Mouse (Mus musculus) midbrain, embryonic 12.5 days (tissue): ENCODE results near the gene Gm38392. TPM values are rescaled to one million over a fixed set of nuclear protein-coding genes. Genes with fewer than 3 reads are reported as not detected.
A peak's percentile ranks its signal among the peaks of the same experiment; 100 is the strongest.

Experiments
- ATAC-seq: fragments of 200-750 bp; cut with Nextera tagmentation; 2 replicates; pipeline ENCODE4 v1.8.0; 2017; ENCODE audit warnings: low read depth, moderate TSS enrichment, moderate library complexity; ENCODE audit not compliant: low FRiP score
- H3K27ac ChIP-seq: fragments of 300-500 bp; sonication (generic); replicated peaks from 2 replicates; pipeline ENCODE4 v1.5.1; 2016; ENCODE audit warnings: mild to moderate bottlenecking
- H3K27me3 ChIP-seq: fragments of 300-500 bp; sonication (generic); 2 replicates; pipeline ENCODE4 v1.6.1; 2016; ENCODE audit warnings: mild to moderate bottlenecking
- H3K36me3 ChIP-seq: fragments of 300-500 bp; sonication (generic); 2 replicates; pipeline ENCODE4 v1.6.1; 2016
- H3K4me1 ChIP-seq: fragments of 300-500 bp; sonication (generic); 2 replicates; pipeline ENCODE4 v1.6.1; 2016
- H3K4me2 ChIP-seq: fragments of 300-500 bp; sonication (generic); replicated peaks from 2 replicates; pipeline ENCODE4 v1.6.1; 2016; ENCODE audit warnings: mild to moderate bottlenecking, moderate library complexity
- H3K4me3 ChIP-seq: fragments of 300-500 bp; sonication (generic); 2 replicates; pipeline ENCODE4 v1.5.1; 2016; ENCODE audit warnings: mild to moderate bottlenecking
- H3K9ac ChIP-seq: fragments of 300-500 bp; sonication (generic); replicated peaks from 2 replicates; pipeline ENCODE4 v1.6.1; 2016; ENCODE audit warnings: mild to moderate bottlenecking, moderate library complexity
- H3K9me3 ChIP-seq: fragments of 300-500 bp; sonication (generic); 2 replicates; pipeline ENCODE4 v1.6.1; 2016; ENCODE audit warnings: mild to moderate bottlenecking
- WGBS: fragments of 180-500 bp; shearing (Covaris S2); methylation state at CpG from one replicate; pipeline ENCODE4 v1.1.7; 2016; 5-methylcytosine and 5-hydroxymethylcytosine counted together
- polyA plus RNA-seq: library from polyadenylated mRNA; unstranded; fragments of >200 nt; fragmentation: Nextera tagmentation; extraction: Ambion mirVana; gene quantifications from 2 replicates; pipeline ENCODE4 v1.2.1, GENCODE M21; 2016

The Gm38392 gene
- polyA plus RNA-seq, 1 experiment from 2014 or later, result not detected

DNA sequence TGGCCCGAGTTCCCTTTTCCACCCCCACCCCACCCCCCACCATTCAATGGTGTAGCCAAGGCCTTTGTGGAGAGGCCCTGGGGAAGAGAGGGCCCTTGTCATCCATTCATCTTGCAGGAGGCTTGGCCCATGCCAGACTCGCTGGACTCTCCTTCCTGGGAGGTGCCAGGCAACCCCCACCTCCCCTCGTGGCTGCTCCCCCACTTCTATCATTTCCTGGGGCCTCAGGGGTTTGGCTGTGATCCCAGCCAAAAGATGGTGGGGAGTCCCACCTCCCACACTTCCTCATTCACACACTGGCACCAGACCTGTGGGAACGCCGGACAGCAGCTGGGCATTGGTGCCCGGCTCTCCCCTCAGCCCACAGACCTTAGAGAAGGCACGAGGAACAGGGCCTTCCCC is 54.7 kb downstream of the Gm38392 start:
- Histone ChIP-seq H3K4me1 (peaks cover 97% of the 10 kb centered on the region), H3K36me3 (peaks cover 21% of the 10 kb centered on the region; the same call in 1 of the 2 replicates), H3K27ac (peak overlapping the region; percentile 82), H3K4me3 (no peak overlapping the region), H3K9me3 (no peaks in the 10 kb centered on the region), H3K9ac (no peak overlapping the region; the same call in 1 of the 2 replicates), H3K4me2 (no peak overlapping the region), H3K27me3 (peaks cover 97% of the 10 kb centered on the region)
- ATAC-seq, result no peak
- 48% methylated on average over 7 of the region's 7 CpGs for WGBS

GRCm38 (mm10) chr3:88231061-88231641 is 55.9 kb downstream of the Gm38392 start:
- Histone ChIP-seq H3K4me1 (peaks cover 95% of the 10 kb centered on the region), H3K4me3 (no peak overlapping the region), H3K36me3 (peaks cover 28% of the 10 kb centered on the region), H3K27ac (peak overlapping the region; percentile 82), H3K9me3 (no peaks in the 10 kb centered on the region), H3K9ac (no peak overlapping the region), H3K27me3 (peaks cover 95% of the 10 kb centered on the region), H3K4me2 (no peak overlapping the region)
- WGBS, result 20% methylated on average over 1 of the region's 1 CpGs
- ATAC-seq, result peak; percentile 83

- ATAC-seq, result no peak
- WGBS, result 49% methylated on average over 17 of the region's 17 CpGs
- H3K9ac ChIP-seq, result no peak overlapping the region
- no peaks in the 10 kb centered on the region for H3K9me3 ChIP-seq
- H3K27ac ChIP-seq, result peak overlapping the region; percentile 82
- no peak overlapping the region for H3K4me3 ChIP-seq
- peaks cover 95% of the 10 kb centered on the region for H3K27me3 ChIP-seq
- peaks cover 35% of the 10 kb centered on the region for H3K36me3 ChIP-seq
- H3K4me1 ChIP-seq, result peaks cover 95% of the 10 kb centered on the region
- H3K4me2 ChIP-seq, result no peak overlapping the region
Observed at GRCm38 (mm10) chr3:88230262-88231047, 56.6 kb downstream of the Gm38392 start.

GRCm38 (mm10) chr3:88229526-88229925 is 57.5 kb downstream of the Gm38392 start:
- Histone ChIP-seq H3K4me3 (no peak overlapping the region), H3K9ac (no peak overlapping the region), H3K36me3 (peaks cover 43% of the 10 kb centered on the region), H3K4me2 (no peak overlapping the region), H3K27ac (peak overlapping the region; percentile 82), H3K4me1 (peaks cover 97% of the 10 kb centered on the region), H3K27me3 (peaks cover 95% of the 10 kb centered on the region), H3K9me3 (no peaks in the 10 kb centered on the region)
- no peak for ATAC-seq
- 80% methylated on average over 6 of the region's 6 CpGs for WGBS

- no peak overlapping the region for H3K4me2 ChIP-seq
- H3K4me3 ChIP-seq, result no peak overlapping the region
- H3K9ac ChIP-seq, result 0 out of 2 replicates have a peak overlapping the region, but pooled peaks have one; percentile 11
- 54% methylated on average over 4 of the region's 4 CpGs for WGBS
- no peak for ATAC-seq
- no peaks in the 10 kb centered on the region for H3K9me3 ChIP-seq
- peaks cover 95% of the 10 kb centered on the region for H3K27me3 ChIP-seq
- H3K27ac ChIP-seq, result peak overlapping the region; percentile 82
- H3K4me1 ChIP-seq, result peaks cover 98% of the 10 kb centered on the region
- peaks cover 49% of the 10 kb centered on the region for H3K36me3 ChIP-seq
Observed at GRCm38 (mm10) chr3:88228906-88229305, 58.1 kb downstream of the Gm38392 start.

DNA sequence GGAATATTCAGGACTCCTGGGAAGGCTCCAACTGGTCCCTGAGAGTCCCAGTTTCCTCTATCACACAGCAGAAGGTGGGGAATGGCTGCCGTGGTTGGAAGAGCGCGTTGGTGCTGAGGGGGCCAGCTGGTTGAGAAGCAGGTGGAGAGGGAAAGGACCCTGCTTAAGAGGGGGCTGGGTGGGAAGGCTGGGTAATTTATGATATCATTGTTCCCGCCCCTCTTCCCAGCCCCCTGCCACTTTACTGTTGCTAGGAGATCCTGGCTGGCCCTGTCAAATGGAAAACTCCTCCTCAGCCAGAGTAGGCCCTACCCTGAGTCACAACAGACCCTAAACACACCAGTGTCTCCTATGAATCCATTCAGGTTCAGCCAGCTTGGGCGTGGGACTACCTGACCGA is 59.0 kb downstream of the Gm38392 start:
- Histone ChIP-seq H3K27me3 (peaks cover 95% of the 10 kb centered on the region), H3K9ac (no peak overlapping the region), H3K36me3 (peaks cover 58% of the 10 kb centered on the region), H3K27ac (peak overlapping the region; percentile 82), H3K4me1 (peaks cover 98% of the 10 kb centered on the region), H3K4me2 (no peak overlapping the region), H3K9me3 (no peaks in the 10 kb centered on the region), H3K4me3 (no peak overlapping the region)
- ATAC-seq, result peak; percentile 38
- 54% methylated on average over 6 of the region's 6 CpGs for WGBS

DNA sequence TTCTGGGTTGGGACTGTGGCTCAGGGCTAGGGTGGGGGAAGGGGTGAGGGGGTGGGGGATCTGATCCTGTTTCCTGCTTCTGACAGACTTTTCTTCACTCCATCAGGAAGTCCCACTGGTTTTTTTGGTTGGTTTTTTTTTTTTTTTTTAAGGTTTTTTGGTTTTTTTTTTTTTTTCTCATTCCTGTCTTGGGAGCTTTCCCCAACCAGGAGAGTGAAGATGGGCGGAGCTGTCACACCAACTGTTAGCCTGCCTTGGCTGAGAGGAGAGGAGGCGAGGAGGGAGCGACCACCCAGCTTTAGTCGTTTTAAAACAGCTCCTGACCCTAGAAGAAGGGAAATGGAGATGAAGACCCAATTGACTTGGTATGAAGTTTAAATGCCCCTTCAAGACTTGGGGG is 59.8 kb downstream of the Gm38392 start:
- Histone ChIP-seq H3K27ac (peak overlapping the region; percentile 82), H3K4me1 (peaks cover 98% of the 10 kb centered on the region), H3K4me2 (no peak overlapping the region), H3K9ac (no peak overlapping the region), H3K36me3 (peaks cover 62% of the 10 kb centered on the region), H3K9me3 (no peaks in the 10 kb centered on the region), H3K4me3 (no peak overlapping the region), H3K27me3 (peaks cover 97% of the 10 kb centered on the region)
- ATAC-seq, result no peak
- 42% methylated on average over 4 of the region's 4 CpGs for WGBS

DNA sequence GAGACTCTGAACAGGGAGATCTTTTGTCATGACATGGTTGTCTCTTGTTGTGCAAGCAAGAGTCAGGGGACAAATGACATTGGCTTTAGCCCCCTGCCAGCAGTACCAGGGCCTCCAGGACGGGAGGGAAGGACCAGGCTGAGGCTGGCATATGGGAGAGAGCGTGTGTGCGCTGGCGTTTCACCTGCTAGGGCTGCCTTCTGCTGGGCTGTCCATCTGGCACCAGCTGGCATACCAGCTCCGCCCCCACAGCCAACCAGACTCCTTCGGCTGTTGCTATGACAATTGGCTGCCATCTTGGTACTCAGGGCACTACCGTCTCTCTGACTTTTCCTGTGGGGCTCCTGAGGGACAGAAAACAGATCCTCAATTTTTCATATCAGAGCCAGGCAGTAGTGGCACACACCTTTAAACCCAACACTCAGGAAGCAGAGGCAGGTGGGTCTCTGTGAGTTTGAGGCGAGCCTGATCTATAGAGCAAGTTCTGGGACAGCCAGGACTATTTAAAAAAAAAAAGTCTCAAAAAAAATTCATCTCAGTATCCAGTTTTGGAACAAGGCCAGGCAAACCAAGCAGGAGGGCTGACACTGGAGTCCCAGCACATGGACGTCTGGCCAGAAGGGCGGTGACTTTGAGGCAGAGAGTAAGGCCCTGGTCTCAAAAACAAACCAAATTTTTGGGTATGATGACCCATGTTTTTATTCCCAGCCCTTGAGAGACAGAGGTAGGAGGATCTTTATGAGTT is 60.7 kb downstream of the Gm38392 start:
- Histone ChIP-seq H3K4me3 (no peak overlapping the region), H3K36me3 (peaks cover 62% of the 10 kb centered on the region), H3K4me1 (peaks cover 98% of the 10 kb centered on the region), H3K9me3 (no peaks in the 10 kb centered on the region), H3K27ac (peak overlapping the region; percentile 82), H3K27me3 (peaks cover 97% of the 10 kb centered on the region), H3K4me2 (no peak overlapping the region), H3K9ac (no peak overlapping the region)
- ATAC-seq, result no peak
- WGBS, result 74% methylated on average over 10 of the region's 10 CpGs

DNA sequence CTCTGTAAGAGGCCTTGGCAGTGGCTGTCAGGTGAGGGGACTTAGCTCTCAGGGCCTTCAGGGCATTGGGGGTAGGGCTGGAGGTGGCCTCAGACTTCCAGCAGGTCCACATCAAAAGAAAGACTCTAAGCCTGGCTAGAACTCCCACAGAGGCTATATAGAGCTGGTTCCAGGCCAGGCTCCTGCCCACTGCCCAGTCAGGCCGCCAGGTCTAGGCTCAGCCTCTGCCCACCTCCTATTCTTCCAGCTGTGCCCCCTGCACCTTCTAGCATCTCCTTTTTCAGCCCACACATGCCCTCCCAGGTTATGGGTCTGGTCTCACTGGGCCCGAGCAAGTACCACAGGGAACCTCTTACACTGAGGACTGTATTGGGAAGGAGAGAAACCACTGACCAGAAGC is 62.1 kb downstream of the Gm38392 start:
- no peak for ATAC-seq
- Histone ChIP-seq H3K27ac (peak overlapping the region; percentile 82), H3K4me3 (no peak overlapping the region), H3K9ac (no peak overlapping the region), H3K4me1 (peaks cover 98% of the 10 kb centered on the region), H3K36me3 (peaks cover 61% of the 10 kb centered on the region), H3K27me3 (peaks cover 97% of the 10 kb centered on the region), H3K4me2 (no peak overlapping the region), H3K9me3 (no peaks in the 10 kb centered on the region)
- 52% methylated on average over 2 of the region's 2 CpGs for WGBS

DNA sequence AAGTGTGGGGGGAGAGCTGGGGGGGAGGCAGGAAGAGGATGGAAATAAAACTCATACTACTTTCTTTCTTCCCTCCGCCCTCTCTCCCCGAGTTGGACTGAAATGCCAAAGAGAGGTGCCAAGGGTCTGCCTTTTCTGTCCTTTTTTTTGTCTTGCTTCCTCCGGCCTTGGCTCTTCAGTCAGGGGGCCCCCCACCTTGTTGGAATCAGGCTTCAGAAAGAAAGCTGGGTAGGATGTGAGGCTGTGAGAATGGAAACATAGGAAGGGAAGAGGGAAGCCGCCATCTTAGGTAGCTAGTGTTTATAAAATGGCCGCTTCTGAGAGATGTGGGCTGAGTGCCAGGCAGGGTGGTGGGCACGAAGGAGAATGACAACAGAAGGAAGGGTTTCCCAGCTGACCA is 64.6 kb downstream of the Gm38392 start:
- no peak overlapping the region for H3K4me3 ChIP-seq
- peaks cover 93% of the 10 kb centered on the region for H3K4me1 ChIP-seq

GRCm38 (mm10) chr3:88221519-88222390 is 65.3 kb downstream of the Gm38392 start:
- peaks cover 94% of the 10 kb centered on the region for H3K4me1 ChIP-seq
- H3K27ac ChIP-seq, result peak overlapping the region; percentile 82
- peak overlapping the region; percentile 4; the same call in 1 of the 2 replicates for H3K4me2 ChIP-seq
- peaks cover 39% of the 10 kb centered on the region for H3K36me3 ChIP-seq
- peak; percentile 67 for ATAC-seq
- peaks cover 99% of the 10 kb centered on the region for H3K27me3 ChIP-seq
- H3K9me3 ChIP-seq, result no peaks in the 10 kb centered on the region
- no peak overlapping the region; the same call in 1 of the 2 replicates for H3K9ac ChIP-seq
- WGBS, result 44% methylated on average over 12 of the region's 12 CpGs
- no peak overlapping the region for H3K4me3 ChIP-seq

More for the DNA sequence above, 64.6 kb downstream of the Gm38392 start:
- peak; percentile 4 for ATAC-seq
- peaks cover 96% of the 10 kb centered on the region for H3K27me3 ChIP-seq
- no peak overlapping the region; the same call in 1 of the 2 replicates for H3K9ac ChIP-seq
- H3K4me2 ChIP-seq, result peak overlapping the region; percentile 4
- no peaks in the 10 kb centered on the region for H3K9me3 ChIP-seq
- 69% methylated on average over 6 of the region's 6 CpGs for WGBS
- H3K36me3 ChIP-seq, result peaks cover 41% of the 10 kb centered on the region
- H3K27ac ChIP-seq, result peak overlapping the region; percentile 82
